Mouse (Mus musculus) liver, embryonic 15.5 days (tissue): Measurements from ENCODE around the gene Jmjd6. TPM values are rescaled to one million over a fixed set of nuclear protein-coding genes. Genes with fewer than 3 reads are reported as not detected.
A peak's percentile ranks its signal among the peaks of the same experiment; 100 is the strongest.

Experiments used
- ATAC-seq: fragments of 200-750 bp; cut with Nextera tagmentation; 2 replicates; pipeline ENCODE4 v1.8.0; 2017; ENCODE audit warnings: moderate number of reproducible peaks, mild to moderate bottlenecking, moderate library complexity; ENCODE audit not compliant: insufficient read depth
- H3K27ac ChIP-seq: fragments of 300-500 bp; sonication (generic); replicated peaks from 2 replicates; pipeline ENCODE4 v1.5.1; 2015; ENCODE audit warnings: mild to moderate bottlenecking, inconsistent platforms
- H3K27me3 ChIP-seq: fragments of 300-500 bp; sonication (generic); 2 replicates; pipeline ENCODE4 v1.6.1; 2015; ENCODE audit warnings: mild to moderate bottlenecking, inconsistent platforms
- H3K36me3 ChIP-seq: fragments of 300-500 bp; sonication (generic); replicated peaks from 2 replicates; pipeline ENCODE4 v1.6.1; 2015; ENCODE audit warnings: moderate library complexity, mild to moderate bottlenecking, inconsistent platforms
- H3K4me1 ChIP-seq: fragments of 300-500 bp; sonication (generic); replicated peaks from 2 replicates; pipeline ENCODE4 v1.6.1; 2015; ENCODE audit warnings: inconsistent platforms
- H3K4me2 ChIP-seq: fragments of 300-500 bp; sonication (generic); 2 replicates; pipeline ENCODE4 v1.6.1; 2015; ENCODE audit warnings: moderate library complexity, mild to moderate bottlenecking, inconsistent platforms
- H3K4me3 ChIP-seq: fragments of 300-500 bp; sonication (generic); replicated peaks from 2 replicates; pipeline ENCODE4 v1.5.1; 2015; ENCODE audit warnings: mild to moderate bottlenecking, inconsistent platforms
- H3K9ac ChIP-seq: fragments of 300-500 bp; sonication (generic); 2 replicates; pipeline ENCODE4 v1.6.1; 2015; ENCODE audit warnings: moderate library complexity, mild to moderate bottlenecking, inconsistent platforms
- H3K9me3 ChIP-seq: fragments of 300-500 bp; sonication (generic); replicated peaks from 2 replicates; pipeline ENCODE4 v1.6.1; 2016; ENCODE audit warnings: inconsistent platforms
- WGBS: fragments of 180-500 bp; shearing (Covaris S2); methylation state at CpG from one replicate; pipeline ENCODE4 v1.1.7; 2015; ENCODE audit warnings: mixed read lengths; ENCODE audit not compliant: insufficient replicate concordance; 5-methylcytosine and 5-hydroxymethylcytosine counted together
- polyA plus RNA-seq: library from polyadenylated mRNA; unstranded; fragments of >200 nt; fragmentation: Nextera tagmentation; extraction: Ambion mirVana; gene quantifications from 2 replicates; pipeline ENCODE4 v1.2.1, GENCODE M21; 2015

Jmjd6 gene
- polyA plus RNA-seq = 27.4 and 29.8 TPM in 2 replicates

DNA sequence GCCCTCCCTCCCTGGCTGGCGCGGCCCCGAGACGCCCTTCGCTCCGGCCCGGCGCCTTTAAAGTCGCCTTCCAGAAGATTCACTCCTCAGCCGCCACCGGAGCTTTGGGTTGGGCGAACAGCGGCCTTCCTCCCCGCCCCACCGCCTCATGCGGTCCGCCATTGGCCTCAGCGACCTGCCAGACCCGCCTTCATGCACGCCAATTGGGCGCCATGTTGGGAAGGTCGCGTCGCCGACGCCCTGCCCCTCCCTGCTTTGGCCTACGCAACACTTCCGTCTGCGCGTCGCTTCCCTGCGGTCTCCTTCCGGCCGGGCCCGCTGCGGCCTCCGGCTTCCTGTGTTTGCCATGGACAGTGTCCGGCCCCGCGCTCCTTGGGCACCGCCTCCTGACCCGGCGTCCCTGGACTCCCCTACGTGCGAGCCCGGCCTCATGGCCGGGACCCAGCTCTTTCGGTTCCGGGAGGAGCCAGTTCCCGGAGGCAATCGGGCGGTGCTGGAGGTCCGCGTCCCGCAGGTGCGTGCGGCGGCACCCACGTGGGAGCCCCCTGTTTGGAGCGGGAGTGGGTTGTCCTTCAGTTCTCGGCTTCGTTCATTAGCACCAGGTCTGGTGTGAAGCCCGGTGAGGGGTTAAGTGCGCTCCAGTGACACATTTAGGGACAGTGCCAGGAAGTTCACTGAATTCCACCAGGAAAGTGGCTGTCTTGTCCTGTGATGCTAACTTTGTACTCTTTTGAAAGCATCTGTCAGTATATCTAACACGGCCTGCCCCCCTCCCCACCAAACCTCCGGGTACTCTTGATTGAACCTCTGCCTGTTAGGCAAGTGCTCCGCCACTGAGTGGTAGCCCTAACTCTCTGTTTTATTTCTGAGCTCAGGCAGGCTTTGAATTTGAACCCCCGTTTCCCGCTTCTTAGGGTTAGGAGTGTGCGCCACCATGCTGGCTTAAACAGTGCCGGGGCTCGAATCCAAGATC lies at the start of gene Jmjd6, which contains the start of gene Mettl23:
TSS of gene Jmjd6 (minus strand) at position 189 of the 973 bp plus-strand sequence.
TSS of gene Mettl23 (plus strand) at position 18 of the 973 bp plus-strand sequence.
- no peaks in the 10 kb centered on the region for H3K27me3 ChIP-seq
- WGBS = under 1% methylated on average over 72 of the region's 72 CpGs
- peaks cover 51% of the 10 kb centered on the region for H3K36me3 ChIP-seq

DNA sequence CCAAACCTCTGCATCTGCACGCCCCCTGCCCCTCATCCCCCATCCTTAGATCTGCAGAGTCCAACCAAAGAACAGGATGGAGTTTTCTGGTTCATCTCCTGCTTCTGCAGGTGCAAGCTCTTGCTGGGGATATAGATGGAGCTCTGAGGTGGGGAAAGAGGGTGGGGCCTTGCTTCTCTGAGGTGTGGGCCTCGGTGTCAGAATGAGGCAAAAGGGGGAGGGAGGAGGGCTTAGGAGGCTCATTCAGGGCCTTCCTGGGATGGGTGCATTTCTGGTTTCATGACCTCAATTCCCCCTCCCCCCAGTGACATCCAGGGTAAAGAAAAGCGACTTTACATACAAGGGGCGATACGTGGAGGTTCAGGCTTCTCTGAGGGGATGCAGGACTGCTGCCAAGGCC lies 43.9 kb upstream of the Jmjd6 start:
- WGBS = 49% methylated on average over 5 of the region's 5 CpGs
- Histone ChIP-seq H3K4me3 (no peak overlapping the region), H3K4me1 (no peaks in the 10 kb centered on the region; the same call in 1 of the 2 replicates), H3K27ac (no peak overlapping the region), H3K36me3 (no peaks in the 10 kb centered on the region), H3K4me2 (no peak overlapping the region), H3K9ac (no peak overlapping the region), H3K27me3 (peaks cover 19% of the 10 kb centered on the region), H3K9me3 (no peaks in the 10 kb centered on the region)
- ATAC-seq = no peak

More for the DNA sequence above, at the start of gene Jmjd6, which contains the start of gene Mettl23:
- Histone ChIP-seq H3K4me2 (peak within 1 kb of the TSS; percentile 93), H3K9me3 (no peaks in the 10 kb centered on the region), H3K4me3 (peak within 1 kb of the TSS; percentile 79), H3K4me1 (peaks cover 66% of the 10 kb centered on the region), H3K9ac (peak within 1 kb of the TSS; percentile 84), H3K27ac (peak within 1 kb of the TSS; percentile 96)
- ATAC-seq = peak; percentile 96

DNA sequence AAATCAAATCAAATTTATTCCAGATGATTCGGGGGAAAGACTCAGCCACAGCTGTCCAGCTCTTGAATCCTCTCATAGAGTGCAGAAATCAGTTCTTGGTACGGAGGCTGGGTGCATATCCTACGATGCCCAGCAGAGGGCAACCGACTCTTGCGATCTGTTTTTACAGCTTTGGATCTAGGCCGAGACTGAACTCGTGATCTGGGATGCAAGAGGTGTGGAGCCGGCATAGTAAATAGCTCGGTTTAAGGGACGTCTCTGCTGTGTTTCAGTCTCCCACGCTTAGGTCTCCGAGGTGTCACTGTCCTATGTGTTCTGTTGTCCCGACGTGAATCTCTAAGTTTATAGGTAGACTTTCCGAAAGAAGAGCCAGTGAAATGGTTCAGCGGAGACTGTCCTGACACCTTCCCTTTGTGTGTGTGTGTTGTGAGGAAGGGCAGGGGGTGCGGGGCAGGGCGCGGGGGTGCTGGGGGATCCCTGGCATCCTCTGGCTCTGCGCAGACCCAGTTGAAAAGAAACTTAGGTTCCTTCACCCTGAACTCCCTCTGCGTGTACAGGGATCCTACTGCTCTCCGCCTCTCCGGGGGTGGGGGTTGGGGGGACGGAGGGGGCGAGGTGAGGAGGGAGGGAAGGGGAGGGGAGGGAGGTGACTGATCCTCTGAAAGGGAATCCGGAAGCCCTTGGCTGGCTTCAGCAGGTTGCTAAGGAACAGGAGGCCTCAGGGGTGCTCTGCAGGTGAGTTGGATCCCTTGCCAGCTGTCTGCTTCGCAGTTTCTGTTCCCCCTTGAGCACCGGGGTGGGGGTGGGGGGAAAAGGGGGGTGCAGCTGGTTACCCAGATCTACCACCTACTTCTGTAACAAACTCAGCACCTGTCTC lies 42.3 kb upstream of the Jmjd6 start:
- H3K4me2 ChIP-seq = peak overlapping the region; percentile 25
- WGBS = 6% methylated on average over 28 of the region's 28 CpGs
- ATAC-seq = no peak
- H3K4me1 ChIP-seq = no peaks in the 10 kb centered on the region; the same call in 1 of the 2 replicates
- no peak overlapping the region for H3K9ac ChIP-seq
- peaks cover 19% of the 10 kb centered on the region for H3K27me3 ChIP-seq
- no peaks in the 10 kb centered on the region for H3K36me3 ChIP-seq
- H3K27ac ChIP-seq = no peak overlapping the region
- no peak overlapping the region for H3K4me3 ChIP-seq
- no peaks in the 10 kb centered on the region for H3K9me3 ChIP-seq

DNA sequence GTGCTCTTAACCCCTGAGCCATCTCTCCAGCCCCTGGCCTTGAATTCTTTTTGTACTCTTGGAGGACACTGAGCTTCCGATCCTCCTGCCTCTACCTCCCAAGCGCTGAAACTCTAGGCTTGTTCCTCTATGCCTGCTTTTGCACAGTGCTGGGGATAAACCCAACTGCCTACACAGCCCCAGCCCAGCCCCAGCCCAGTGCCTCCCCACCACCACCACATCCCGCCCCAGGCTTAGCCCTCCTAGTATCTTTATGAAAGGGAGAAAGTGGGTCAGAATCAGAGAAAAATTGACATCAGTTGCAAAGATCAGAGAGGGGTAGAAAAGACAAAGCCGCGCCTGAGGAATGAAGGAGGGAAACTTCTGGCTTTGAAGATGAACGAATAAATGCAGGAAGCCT lies 40.8 kb upstream of the Jmjd6 start:
- Histone ChIP-seq H3K4me3 (no peak overlapping the region), H3K27ac (no peak overlapping the region), H3K9ac (no peak overlapping the region), H3K4me1 (no peaks in the 10 kb centered on the region; the same call in 1 of the 2 replicates), H3K27me3 (peaks cover 16% of the 10 kb centered on the region), H3K36me3 (no peaks in the 10 kb centered on the region), H3K9me3 (no peaks in the 10 kb centered on the region), H3K4me2 (no peak overlapping the region)
- 68% methylated on average over 6 of the region's 6 CpGs for WGBS
- no peak for ATAC-seq

DNA sequence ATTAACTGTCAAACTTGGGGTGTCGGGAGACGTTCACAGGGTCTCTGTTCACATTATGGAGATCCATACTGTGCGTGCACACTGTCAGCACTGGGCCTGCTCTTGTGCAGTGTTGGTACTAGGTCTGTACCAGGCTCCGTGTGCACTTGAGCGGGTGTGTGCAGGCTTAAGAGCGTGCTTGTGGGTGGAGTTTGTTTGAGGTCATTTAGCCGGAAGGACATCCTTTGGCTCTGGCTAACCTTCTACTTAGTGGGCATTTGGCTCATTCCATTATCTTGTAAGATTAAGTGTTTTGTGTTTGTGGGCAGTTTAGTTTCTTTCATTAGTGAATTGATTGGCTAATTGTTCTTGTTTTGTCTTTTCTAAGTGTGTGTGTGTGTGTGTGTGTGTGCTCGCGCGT lies 39.2 kb upstream of the Jmjd6 start:
- Histone ChIP-seq H3K9me3 (no peaks in the 10 kb centered on the region), H3K4me1 (no peaks in the 10 kb centered on the region; the same call in 1 of the 2 replicates), H3K27ac (no peak overlapping the region), H3K4me3 (no peak overlapping the region), H3K27me3 (peaks cover 12% of the 10 kb centered on the region), H3K36me3 (no peaks in the 10 kb centered on the region), H3K9ac (no peak overlapping the region), H3K4me2 (no peak overlapping the region)
- WGBS = 81% methylated on average over 10 of the region's 10 CpGs
- no peak for ATAC-seq

DNA sequence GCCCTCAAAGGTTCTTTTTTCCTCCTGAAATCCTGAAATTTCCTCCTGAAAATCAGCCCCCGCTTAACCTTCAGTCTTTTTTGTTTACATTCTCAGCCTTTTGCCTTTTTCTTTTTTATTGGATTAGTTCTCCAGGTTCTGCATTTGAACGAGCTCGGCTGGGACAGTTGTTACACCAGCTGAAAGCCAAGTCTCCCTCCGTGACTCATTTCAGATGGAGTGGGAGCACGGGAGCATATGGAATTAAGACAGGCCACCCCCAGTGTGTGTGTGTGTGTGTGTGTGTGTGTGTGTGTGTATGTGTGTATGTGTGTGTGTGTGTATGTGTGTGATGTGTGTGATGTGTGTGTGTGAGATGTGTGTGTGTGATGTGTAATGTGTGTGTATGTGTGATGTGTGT lies 38.2 kb upstream of the Jmjd6 start:
- Histone ChIP-seq H3K27ac (no peak overlapping the region), H3K4me3 (no peak overlapping the region), H3K9me3 (no peaks in the 10 kb centered on the region), H3K27me3 (peaks cover 7% of the 10 kb centered on the region), H3K4me1 (no peaks in the 10 kb centered on the region; the same call in 1 of the 2 replicates), H3K9ac (no peak overlapping the region), H3K4me2 (no peak overlapping the region), H3K36me3 (no peaks in the 10 kb centered on the region)
- WGBS = 66% methylated on average over 5 of the region's 5 CpGs
- no peak for ATAC-seq

DNA sequence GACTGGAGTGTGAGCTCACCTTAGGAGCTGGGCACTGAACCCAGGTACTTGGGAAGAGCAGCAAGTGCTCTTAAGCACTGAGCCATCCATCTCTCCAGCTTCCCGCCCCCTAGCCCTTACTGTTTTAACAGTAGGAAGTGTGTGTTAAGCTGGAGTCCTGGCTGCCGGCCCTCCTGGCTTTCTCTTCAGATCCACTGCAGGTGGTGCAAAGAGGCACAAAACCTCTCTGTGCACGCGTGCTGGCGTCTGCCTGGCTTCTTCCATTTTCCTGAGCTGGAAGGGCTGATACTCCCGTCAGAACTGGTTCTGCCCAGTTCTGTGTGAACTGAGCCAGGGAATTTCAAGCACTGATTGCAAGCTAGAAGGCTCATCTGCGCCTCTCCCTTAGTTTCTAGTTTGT lies 37.6 kb upstream of the Jmjd6 start:
- no peak overlapping the region for H3K9ac ChIP-seq
- ATAC-seq = no peak
- H3K27ac ChIP-seq = no peak overlapping the region
- H3K9me3 ChIP-seq = no peaks in the 10 kb centered on the region
- 62% methylated on average over 7 of the region's 7 CpGs for WGBS
- no peak overlapping the region for H3K4me3 ChIP-seq
- H3K4me2 ChIP-seq = no peak overlapping the region
- H3K4me1 ChIP-seq = no peaks in the 10 kb centered on the region; the same call in 1 of the 2 replicates
- H3K27me3 ChIP-seq = peaks cover 7% of the 10 kb centered on the region; the same call in 1 of the 2 replicates
- no peaks in the 10 kb centered on the region for H3K36me3 ChIP-seq

DNA sequence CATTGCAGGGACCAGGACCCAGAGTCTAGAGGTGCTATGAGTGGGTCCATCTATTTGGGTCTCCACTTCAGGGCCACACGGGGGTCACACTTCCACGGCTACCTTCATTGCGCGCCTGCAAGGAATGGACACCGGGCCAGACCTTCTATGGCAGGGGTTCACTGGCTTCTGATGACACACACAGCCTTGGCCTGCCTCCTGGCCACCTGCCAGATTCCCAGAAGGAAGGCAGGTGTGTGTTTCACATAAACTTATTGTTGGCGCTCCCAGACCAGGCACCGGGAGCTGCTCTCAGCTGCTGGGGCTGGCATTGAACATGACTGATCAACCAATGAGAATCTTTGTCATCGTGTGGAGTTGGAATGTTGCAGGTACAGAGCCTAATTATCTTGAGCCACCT lies 35.2 kb upstream of the Jmjd6 start:
- Histone ChIP-seq H3K27me3 (no peaks in the 10 kb centered on the region), H3K4me3 (no peak overlapping the region), H3K9me3 (no peaks in the 10 kb centered on the region), H3K4me1 (no peaks in the 10 kb centered on the region), H3K9ac (no peak overlapping the region), H3K4me2 (no peak overlapping the region), H3K36me3 (peaks cover 17% of the 10 kb centered on the region), H3K27ac (no peak overlapping the region)
- 82% methylated on average over 8 of the region's 8 CpGs for WGBS
- ATAC-seq = no peak

DNA sequence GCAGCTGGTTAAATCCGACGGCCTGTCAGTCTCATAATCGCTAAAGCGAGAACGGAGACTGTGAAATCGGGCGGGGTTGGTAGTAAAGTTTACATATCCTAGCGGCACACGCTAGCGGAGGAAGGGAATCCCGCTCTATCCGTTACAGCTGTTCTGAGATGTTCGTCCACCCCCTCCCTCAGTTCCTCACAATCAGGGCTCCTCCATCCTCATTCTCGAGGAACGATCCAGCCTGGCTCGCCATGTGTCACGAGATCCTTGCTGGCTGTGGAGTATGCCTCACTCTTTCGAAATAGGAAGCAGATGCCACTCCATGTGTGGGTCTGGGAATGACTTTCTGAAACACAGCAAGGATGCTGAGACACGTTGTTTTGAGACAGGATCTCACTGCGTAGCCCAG lies 30.7 kb upstream of the Jmjd6 start:
- Histone ChIP-seq H3K4me1 (no peaks in the 10 kb centered on the region), H3K36me3 (peaks cover 42% of the 10 kb centered on the region), H3K9ac (no peak overlapping the region), H3K4me3 (no peak overlapping the region), H3K27ac (no peak overlapping the region), H3K9me3 (no peaks in the 10 kb centered on the region), H3K4me2 (no peak overlapping the region), H3K27me3 (no peaks in the 10 kb centered on the region)
- ATAC-seq = no peak
- WGBS = 85% methylated on average over 20 of the region's 20 CpGs

DNA sequence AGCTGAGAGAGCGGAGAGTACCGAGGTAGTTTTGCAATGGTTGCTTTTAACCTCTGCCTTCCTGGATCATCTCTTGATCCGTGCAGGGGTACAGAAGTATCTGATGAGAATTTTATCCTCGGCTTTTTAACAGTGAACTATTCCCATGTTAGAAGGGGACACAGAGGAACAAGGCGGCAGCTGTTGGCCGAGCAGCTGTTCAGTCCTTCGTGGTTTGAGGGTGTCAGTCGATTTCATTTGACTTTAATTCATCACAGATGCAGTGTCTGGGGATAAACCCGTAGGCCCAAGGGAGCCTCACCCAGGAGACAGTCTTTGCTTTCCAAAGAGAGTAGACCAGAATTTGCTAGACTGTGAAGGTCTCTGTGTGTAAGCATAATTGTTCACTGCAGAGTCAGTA lies 28.3 kb upstream of the Jmjd6 start:
- no peak overlapping the region for H3K4me2 ChIP-seq

DNA sequence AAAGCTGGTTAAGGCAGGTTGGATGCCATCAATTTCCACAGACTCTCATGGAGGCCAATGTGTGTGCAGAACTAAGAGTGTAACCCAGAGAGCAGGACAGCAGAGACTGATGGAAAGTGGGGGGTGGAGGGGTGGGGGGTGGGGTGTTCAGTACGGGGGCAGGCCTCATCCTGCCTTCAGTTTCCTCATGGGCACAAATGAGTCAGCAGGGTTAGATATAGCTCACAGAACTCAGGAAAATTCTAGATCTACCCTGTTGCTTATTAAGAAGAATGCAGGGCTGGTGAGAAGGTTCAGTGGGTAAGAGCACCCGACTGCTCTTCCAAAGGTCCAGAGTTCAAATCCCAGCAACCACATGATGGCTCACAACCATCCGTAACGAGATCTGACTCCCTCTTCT lies 26.4 kb upstream of the Jmjd6 start:
- ATAC-seq = no peak
- H3K27me3 ChIP-seq = no peaks in the 10 kb centered on the region
- no peaks in the 10 kb centered on the region for H3K9me3 ChIP-seq
- 68% methylated on average over 4 of the region's 4 CpGs for WGBS
- H3K4me2 ChIP-seq = no peak overlapping the region
- H3K4me1 ChIP-seq = no peaks in the 10 kb centered on the region
- H3K27ac ChIP-seq = no peak overlapping the region
- peaks cover 41% of the 10 kb centered on the region for H3K36me3 ChIP-seq
- H3K4me3 ChIP-seq = no peak overlapping the region
- H3K9ac ChIP-seq = no peak overlapping the region

More for the DNA sequence above, 28.3 kb upstream of the Jmjd6 start:
- Histone ChIP-seq H3K9ac (no peak overlapping the region), H3K27ac (no peak overlapping the region), H3K36me3 (peaks cover 42% of the 10 kb centered on the region), H3K4me1 (no peaks in the 10 kb centered on the region), H3K9me3 (no peaks in the 10 kb centered on the region), H3K4me3 (no peak overlapping the region), H3K27me3 (no peaks in the 10 kb centered on the region)
- no peak for ATAC-seq
- WGBS = 78% methylated on average over 9 of the region's 9 CpGs
